Mouse (Mus musculus) neural tube, embryonic 13.5 days (tissue): ENCODE results near the gene H2al2a. TPM values are rescaled to one million over a fixed set of nuclear protein-coding genes. Genes with fewer than 3 reads are reported as not detected.
"Not testable (repeated sequence)": the region's sequence is repeated elsewhere in the genome, so short reads cannot be mapped to it uniquely, and the experiment has no call there.

Source experiments
- ATAC-seq: fragments of 200-750 bp; cut with Nextera tagmentation; 2 replicates; pipeline ENCODE4 v1.8.0; 2017; ENCODE audit warnings: low read depth, mild to moderate bottlenecking, moderate TSS enrichment, moderate library complexity
- H3K27ac ChIP-seq: fragments of 300-500 bp; sonication (generic); replicated peaks from 2 replicates; pipeline ENCODE4 v1.5.1; 2015; ENCODE audit warnings: moderate library complexity, mild to moderate bottlenecking, inconsistent platforms
- H3K27me3 ChIP-seq: fragments of 300-500 bp; sonication (generic); 2 replicates; pipeline ENCODE4 v1.6.1; 2015; ENCODE audit warnings: mild to moderate bottlenecking, inconsistent platforms
- H3K36me3 ChIP-seq: fragments of 300-500 bp; sonication (generic); 2 replicates; pipeline ENCODE4 v1.6.1; 2015; ENCODE audit warnings: mild to moderate bottlenecking, inconsistent platforms
- H3K4me1 ChIP-seq: fragments of 300-500 bp; sonication (generic); replicated peaks from 2 replicates; pipeline ENCODE4 v1.6.1; 2015; ENCODE audit warnings: inconsistent platforms
- H3K4me2 ChIP-seq: fragments of 300-500 bp; sonication (generic); 2 replicates; pipeline ENCODE4 v1.6.1; 2015; ENCODE audit warnings: inconsistent platforms, mild to moderate bottlenecking, moderate library complexity
- H3K4me3 ChIP-seq: fragments of 300-500 bp; sonication (generic); 2 replicates; pipeline ENCODE4 v1.5.1; 2015; ENCODE audit warnings: mild to moderate bottlenecking, inconsistent platforms
- H3K9ac ChIP-seq: fragments of 300-500 bp; sonication (generic); 2 replicates; pipeline ENCODE4 v1.6.1; 2015; ENCODE audit warnings: moderate library complexity, mild to moderate bottlenecking, inconsistent platforms
- H3K9me3 ChIP-seq: fragments of 300-500 bp; sonication (generic); 2 replicates; pipeline ENCODE4 v1.6.1; 2016; ENCODE audit warnings: inconsistent platforms
- WGBS: fragments of 180-500 bp; shearing (Covaris S2); methylation state at CpG from one replicate; pipeline ENCODE4 v1.1.7; 2015; 5-methylcytosine and 5-hydroxymethylcytosine counted together
- polyA plus RNA-seq: library from polyadenylated mRNA; unstranded; fragments of >200 nt; fragmentation: Nextera tagmentation; extraction: Ambion mirVana; gene quantifications from 2 replicates; pipeline ENCODE4 v1.2.1, GENCODE M21; 2015

Gene H2al2a
- polyA plus RNA-seq, 1 experiment from 2014 or later, result not detected

DNA sequence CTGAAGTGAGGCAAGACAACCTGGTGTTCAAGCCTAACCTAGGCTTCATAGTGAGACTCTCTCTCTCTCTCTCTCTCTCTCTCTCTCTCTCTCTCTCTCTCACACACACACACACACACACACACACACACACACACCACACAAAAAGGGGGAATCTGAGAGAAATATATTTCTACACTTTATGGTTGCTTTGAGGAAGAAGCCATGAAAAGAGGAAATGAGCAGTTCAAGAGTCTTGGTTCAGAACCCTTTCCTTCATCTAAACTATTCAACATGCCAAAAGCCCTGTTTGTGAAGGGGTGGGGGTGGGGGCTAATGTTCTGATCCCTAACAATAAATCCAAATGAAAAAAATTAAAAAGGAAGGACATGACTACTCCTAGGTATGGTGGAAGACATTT is 7.2 kb downstream of the H2al2a start:
- H3K36me3 ChIP-seq, result no peaks in the 10 kb centered on the region
- no peak overlapping the region for H3K4me3 ChIP-seq
- no peak overlapping the region for H3K4me2 ChIP-seq
- H3K4me1 ChIP-seq, result no peaks in the 10 kb centered on the region
- no peaks in the 10 kb centered on the region; the same call in 1 of the 2 replicates for H3K9me3 ChIP-seq
- H3K9ac ChIP-seq, result no peak overlapping the region
- no peaks in the 10 kb centered on the region for H3K27me3 ChIP-seq
- no peak overlapping the region for H3K27ac ChIP-seq
- ATAC-seq, result no peak

DNA sequence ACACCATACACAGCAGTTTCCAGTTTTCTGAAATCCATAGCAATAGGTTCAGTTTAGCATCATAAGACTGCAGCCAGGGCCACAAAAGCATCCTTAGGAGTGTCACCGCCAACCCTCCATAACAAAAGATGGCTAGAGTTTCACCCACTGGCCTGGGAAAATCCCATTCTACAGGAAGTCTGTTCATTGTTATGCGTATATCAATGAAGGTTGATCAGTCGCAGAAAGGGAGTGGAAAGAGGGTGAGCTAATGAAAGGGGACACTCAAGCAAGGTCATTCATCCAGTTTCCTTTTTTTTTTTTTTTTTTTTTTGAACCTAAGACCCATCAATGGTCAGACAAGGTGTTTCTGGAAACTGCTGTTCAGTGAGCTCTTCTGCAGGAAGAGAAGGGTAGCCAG is 7.6 kb downstream of the H2al2a start:
- H3K4me3 ChIP-seq, result no peak overlapping the region
- no peaks in the 10 kb centered on the region; the same call in 1 of the 2 replicates for H3K9me3 ChIP-seq
- no peak overlapping the region for H3K4me2 ChIP-seq
- no peak for ATAC-seq
- H3K27ac ChIP-seq, result no peak overlapping the region
- 64% methylated on average over 3 of the region's 3 CpGs for WGBS
- H3K36me3 ChIP-seq, result no peaks in the 10 kb centered on the region
- no peaks in the 10 kb centered on the region for H3K27me3 ChIP-seq
- H3K9ac ChIP-seq, result no peak overlapping the region
- no peaks in the 10 kb centered on the region for H3K4me1 ChIP-seq

DNA sequence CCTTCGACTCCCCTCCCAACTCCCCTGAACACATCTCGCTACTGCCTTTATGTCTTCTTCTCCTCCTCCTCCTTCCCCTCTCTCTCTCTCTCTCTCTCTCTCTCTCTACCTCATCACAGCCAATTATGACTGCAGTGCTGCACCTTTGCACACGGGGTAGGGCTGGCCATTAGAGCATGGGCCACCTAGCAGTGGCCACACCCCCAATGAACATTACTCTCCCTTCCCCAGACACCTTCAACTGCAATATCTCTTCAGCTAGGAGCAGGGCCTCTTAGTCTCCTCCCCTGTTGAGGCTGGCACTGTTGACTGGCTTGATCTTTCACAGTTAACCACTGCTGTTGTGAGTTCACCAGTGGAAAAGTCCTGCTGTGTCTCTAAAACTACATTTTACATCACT is 10.1 kb downstream of the H2al2a start:
- Histone ChIP-seq H3K9me3 (no peaks in the 10 kb centered on the region; the same call in 1 of the 2 replicates), H3K4me2 (no peak overlapping the region), H3K4me1 (no peaks in the 10 kb centered on the region), H3K27me3 (no peaks in the 10 kb centered on the region), H3K9ac (no peak overlapping the region), H3K4me3 (no peak overlapping the region), H3K27ac (no peak overlapping the region), H3K36me3 (no peaks in the 10 kb centered on the region)
- 87% methylated on average over 3 of the region's 3 CpGs for WGBS
- no peak for ATAC-seq

DNA sequence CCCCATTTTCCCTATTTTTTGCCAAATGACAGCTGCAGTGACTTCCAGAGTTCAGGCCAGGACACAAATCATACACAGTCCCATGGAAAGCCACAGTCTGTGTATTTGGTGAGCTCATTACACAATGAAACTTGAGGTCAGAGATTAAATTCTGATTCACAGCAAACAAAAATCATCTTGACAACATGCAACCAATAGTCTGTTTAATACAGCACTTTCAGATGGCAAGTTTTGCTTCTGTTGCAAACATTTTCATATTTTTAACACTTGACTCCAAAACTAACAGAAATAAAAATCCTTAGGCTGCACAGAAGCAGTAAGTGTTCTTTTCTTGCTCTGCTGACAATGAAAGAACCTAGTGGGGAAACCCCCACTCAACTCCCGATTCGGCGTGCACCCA is 12.0 kb downstream of the H2al2a start:
- Histone ChIP-seq H3K36me3 (no peaks in the 10 kb centered on the region), H3K4me3 (no peak overlapping the region), H3K9ac (no peak overlapping the region), H3K27ac (no peak overlapping the region), H3K4me2 (no peak overlapping the region), H3K4me1 (no peaks in the 10 kb centered on the region), H3K27me3 (no peaks in the 10 kb centered on the region), H3K9me3 (no peaks in the 10 kb centered on the region; the same call in 1 of the 2 replicates)
- no peak for ATAC-seq
- WGBS, result 94% methylated on average over 3 of the region's 3 CpGs

DNA sequence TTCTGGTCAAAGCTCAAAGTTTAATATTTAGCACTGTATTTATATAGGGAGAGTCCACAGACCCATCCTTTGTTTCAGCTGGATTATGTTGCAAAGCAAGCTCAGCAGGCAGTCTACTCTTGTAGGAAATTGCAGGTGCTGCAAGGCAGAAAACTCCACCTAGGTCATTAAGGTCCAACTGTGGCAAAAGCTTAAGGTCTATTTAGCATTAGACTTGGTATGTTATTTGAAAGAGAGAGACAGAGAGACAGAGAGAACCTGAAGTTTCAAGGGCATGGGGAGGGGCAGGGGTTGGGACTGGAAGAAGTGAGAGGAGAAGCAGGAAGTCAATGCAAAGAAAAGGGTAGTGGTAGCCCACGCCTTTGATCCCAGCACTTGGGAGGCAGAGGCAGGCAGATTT is 14.0 kb downstream of the H2al2a start:
- Histone ChIP-seq H3K4me1 (no peaks in the 10 kb centered on the region), H3K9ac (no peak overlapping the region), H3K27me3 (no peaks in the 10 kb centered on the region), H3K27ac (no peak overlapping the region), H3K9me3 (no peaks in the 10 kb centered on the region; the same call in 1 of the 2 replicates), H3K4me2 (no peak overlapping the region), H3K4me3 (no peak overlapping the region), H3K36me3 (no peaks in the 10 kb centered on the region)
- 93% methylated on average over 1 of the region's 1 CpGs for WGBS
- no peak for ATAC-seq

DNA sequence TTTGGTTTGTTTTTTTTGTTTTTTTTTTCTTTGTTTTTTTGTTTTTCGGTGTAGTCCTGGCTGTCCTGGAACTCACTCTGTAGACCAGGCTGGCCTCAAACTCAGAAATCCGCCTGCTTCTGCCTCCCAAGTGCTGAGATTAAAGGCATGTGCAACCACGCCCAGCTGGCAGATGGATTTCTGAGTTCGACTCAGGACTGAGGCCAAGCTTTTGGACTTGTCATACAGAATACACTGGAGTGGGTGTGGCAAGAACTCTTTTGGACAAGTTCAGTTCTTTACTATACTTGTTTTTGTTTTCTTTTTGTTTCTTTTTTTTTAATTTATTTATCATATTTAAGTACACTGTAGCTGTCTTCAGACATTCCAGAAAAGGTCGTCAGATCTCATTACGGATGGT is 18.1 kb downstream of the H2al2a start:
- no peak overlapping the region for H3K27ac ChIP-seq
- no peaks in the 10 kb centered on the region for H3K9me3 ChIP-seq
- no peak overlapping the region for H3K4me2 ChIP-seq
- H3K4me1 ChIP-seq, result no peaks in the 10 kb centered on the region
- WGBS, result 95% methylated on average over 6 of the region's 6 CpGs
- no peak for ATAC-seq
- no peaks in the 10 kb centered on the region for H3K27me3 ChIP-seq
- H3K36me3 ChIP-seq, result no peaks in the 10 kb centered on the region
- no peak overlapping the region for H3K4me3 ChIP-seq
- H3K9ac ChIP-seq, result no peak overlapping the region

DNA sequence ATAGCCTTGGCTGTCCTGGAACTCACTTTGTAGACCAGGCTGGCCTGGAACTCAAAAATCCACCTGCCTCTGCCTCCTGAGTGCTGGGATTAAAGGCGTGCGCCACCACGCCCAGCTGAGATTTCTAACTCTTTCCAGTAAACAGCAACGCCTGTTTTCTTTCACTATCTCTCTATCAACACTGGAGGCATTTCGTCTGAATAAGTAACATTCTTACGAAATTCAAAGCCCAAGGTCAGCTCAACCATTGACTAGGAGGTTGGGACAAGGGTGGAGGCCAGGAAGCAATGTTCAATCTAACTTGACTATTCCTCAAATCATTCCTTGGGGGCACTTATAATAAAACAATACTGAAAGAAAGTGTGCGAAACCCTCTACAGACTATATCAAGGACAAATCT is 18.5 kb downstream of the H2al2a start:
- WGBS, result 91% methylated on average over 7 of the region's 7 CpGs

DNA sequence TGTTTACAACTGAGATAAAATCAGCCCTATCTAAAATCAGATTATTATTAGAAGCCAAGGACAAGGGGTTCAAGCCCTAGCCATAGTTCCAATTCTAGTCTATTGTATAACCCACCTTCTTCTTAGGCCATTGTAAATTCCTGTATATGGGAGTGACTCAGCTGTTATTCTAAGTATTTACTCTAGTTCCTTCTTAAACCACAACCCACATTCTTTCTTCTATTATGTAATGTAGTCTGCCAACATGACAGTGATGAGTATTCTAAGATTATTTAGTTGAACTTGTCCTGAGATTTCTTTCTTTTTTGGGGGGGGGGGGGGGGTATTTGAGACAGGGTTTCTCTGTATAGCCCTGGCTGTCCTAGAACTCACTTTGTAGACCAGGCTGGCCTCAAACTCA is 19.1 kb downstream of the H2al2a start:
- H3K27ac ChIP-seq, H3K27me3 ChIP-seq, H3K4me1 ChIP-seq, H3K36me3 ChIP-seq, H3K4me3 ChIP-seq, H3K9ac ChIP-seq, H3K4me2 ChIP-seq, ATAC-seq, H3K9me3 ChIP-seq: not testable (repeated sequence)

More for the DNA sequence above, 18.5 kb downstream of the H2al2a start:
- not testable (repeated sequence) for H3K4me2 ChIP-seq, H3K27me3 ChIP-seq, H3K4me3 ChIP-seq, H3K9ac ChIP-seq, H3K36me3 ChIP-seq, ATAC-seq, H3K4me1 ChIP-seq, H3K27ac ChIP-seq, H3K9me3 ChIP-seq

DNA sequence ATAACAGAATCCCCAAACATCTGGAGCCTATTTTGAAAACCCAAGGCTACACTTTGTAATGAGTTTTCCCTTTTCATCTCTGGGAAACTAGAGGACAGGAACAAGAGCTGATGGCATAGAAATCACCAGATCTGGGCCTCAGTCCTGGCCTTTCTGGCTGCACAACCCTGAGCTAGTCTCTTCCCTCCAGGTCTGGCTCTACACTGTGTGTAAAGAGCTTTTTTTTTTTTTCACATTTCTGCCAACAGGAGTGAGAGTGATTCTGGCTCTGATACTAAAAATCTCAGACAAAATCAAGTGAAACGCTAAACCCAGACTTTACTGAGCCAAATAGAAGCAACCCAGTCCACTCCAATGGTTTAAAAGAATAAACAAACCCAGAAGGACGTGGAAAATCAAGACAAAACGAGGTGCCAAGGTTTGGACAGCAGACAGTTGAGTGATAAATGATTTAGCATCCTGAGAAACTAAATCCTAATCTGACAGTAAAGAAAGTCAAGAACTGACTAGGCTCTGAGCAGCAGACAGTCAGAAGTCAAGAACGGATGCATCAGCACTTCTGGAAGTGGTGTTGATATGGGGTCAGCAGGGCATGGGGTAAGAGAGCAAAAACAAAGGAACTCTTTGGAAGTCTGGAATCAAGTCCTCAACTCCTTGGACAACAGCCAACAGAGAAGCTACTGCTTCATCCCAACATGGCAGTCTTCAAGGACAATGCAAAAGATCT is 21.0 kb downstream of the H2al2a start:
- H3K9me3 ChIP-seq, result no peaks in the 10 kb centered on the region
- WGBS, result 76% methylated on average over 4 of the region's 4 CpGs

DNA sequence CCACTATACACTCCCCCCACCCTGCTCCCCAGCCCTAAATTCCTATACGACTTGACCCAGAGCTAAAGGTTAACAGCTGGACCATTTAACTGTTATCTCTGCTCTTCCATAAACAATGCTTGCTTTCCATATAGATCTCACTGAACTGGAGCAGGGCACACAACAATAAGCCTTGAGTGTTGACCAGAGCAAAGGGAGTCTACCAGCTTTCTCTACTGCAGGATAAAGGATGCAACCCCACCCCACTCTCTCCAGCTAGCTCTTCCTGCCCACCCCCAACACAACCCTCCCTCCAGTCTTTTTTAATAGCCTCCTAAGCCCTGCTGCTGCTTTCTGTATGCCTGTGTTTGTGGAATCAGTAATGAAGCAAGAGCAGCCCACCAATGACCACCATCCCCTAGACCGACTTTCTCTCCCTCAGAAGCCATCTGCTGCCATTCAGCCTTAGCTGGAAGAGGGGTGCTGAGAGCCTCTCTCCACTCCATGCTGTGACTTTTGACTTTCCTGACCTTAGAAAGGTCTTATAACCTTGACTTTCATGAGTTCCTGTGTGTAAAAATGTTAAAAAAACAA is 22.8 kb downstream of the H2al2a start:
- H3K27ac ChIP-seq, result no peak overlapping the region
- ATAC-seq, result no peak
- H3K4me2 ChIP-seq, result no peak overlapping the region
- WGBS, result 33% methylated on average over 2 of the region's 2 CpGs
- H3K4me3 ChIP-seq, result no peak overlapping the region
- no peaks in the 10 kb centered on the region for H3K9me3 ChIP-seq
- 0 out of 2 replicates have a peak, but pooled peaks cover 3% of the 10 kb centered on the region for H3K4me1 ChIP-seq
- no peak overlapping the region for H3K9ac ChIP-seq
- no peaks in the 10 kb centered on the region for H3K27me3 ChIP-seq
- no peaks in the 10 kb centered on the region for H3K36me3 ChIP-seq

More for the DNA sequence above, 21.0 kb downstream of the H2al2a start:
- ATAC-seq, result no peak
- Histone ChIP-seq H3K27ac (no peak overlapping the region), H3K4me3 (no peak overlapping the region), H3K4me1 (no peaks in the 10 kb centered on the region), H3K9ac (no peak overlapping the region), H3K36me3 (no peaks in the 10 kb centered on the region), H3K27me3 (no peaks in the 10 kb centered on the region), H3K4me2 (no peak overlapping the region)

DNA sequence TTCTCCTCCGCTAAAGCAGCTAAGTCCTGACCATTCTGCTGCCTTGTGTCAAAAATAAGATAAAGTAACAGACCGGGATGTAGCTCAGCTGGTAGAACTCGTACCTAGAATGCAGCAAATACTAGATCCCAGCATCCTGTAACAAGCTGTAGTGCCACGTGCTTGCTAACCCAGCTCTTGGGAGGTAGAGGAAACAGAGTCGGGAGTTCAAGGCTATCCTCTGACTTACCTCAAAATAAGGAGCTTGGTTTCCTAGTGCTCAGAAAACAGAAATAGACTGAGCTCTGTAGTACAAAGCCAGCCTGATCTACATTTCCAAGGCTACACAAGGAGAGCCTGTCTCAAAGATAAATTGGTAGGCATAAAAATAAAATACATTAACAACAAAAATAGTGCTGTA is 23.5 kb downstream of the H2al2a start:
- H3K36me3 ChIP-seq, result no peaks in the 10 kb centered on the region
- no peaks in the 10 kb centered on the region for H3K27me3 ChIP-seq
- no peak for ATAC-seq
- H3K9me3 ChIP-seq, result no peaks in the 10 kb centered on the region
- no peak overlapping the region for H3K4me2 ChIP-seq
- H3K4me1 ChIP-seq, result 0 out of 2 replicates have a peak, but pooled peaks cover 3% of the 10 kb centered on the region
- H3K9ac ChIP-seq, result no peak overlapping the region
- 86% methylated on average over 5 of the region's 5 CpGs for WGBS
- H3K27ac ChIP-seq, result no peak overlapping the region
- no peak overlapping the region for H3K4me3 ChIP-seq

DNA sequence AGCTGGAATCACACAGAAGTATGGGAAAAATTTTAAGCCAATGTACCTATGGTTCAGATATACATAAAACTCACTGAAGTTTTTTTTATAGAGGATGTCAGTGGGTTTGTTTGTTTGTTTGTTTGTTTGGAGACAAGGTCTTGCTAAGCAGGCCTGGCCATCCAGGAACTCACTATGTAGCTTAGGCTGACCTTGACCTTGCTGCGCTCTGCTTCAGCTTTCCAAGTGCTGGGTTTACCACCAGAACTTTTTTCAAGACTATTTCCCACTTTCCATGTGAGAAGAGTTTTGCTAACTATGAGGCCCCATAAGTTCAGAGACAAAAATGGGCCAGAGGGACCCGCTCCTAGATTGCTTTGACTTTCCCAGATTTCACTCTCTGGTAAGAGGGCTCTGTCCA is 23.9 kb downstream of the H2al2a start:
- no peak overlapping the region for H3K27ac ChIP-seq
- no peak overlapping the region for H3K4me3 ChIP-seq
- no peak for ATAC-seq
- no peak overlapping the region for H3K4me2 ChIP-seq
- H3K36me3 ChIP-seq, result no peaks in the 10 kb centered on the region
- no peaks in the 10 kb centered on the region for H3K9me3 ChIP-seq
- H3K4me1 ChIP-seq, result 0 out of 2 replicates have a peak, but pooled peaks cover 3% of the 10 kb centered on the region
- no peak overlapping the region for H3K9ac ChIP-seq
- H3K27me3 ChIP-seq, result no peaks in the 10 kb centered on the region
- WGBS, result 97% methylated on average over 2 of the region's 2 CpGs

DNA sequence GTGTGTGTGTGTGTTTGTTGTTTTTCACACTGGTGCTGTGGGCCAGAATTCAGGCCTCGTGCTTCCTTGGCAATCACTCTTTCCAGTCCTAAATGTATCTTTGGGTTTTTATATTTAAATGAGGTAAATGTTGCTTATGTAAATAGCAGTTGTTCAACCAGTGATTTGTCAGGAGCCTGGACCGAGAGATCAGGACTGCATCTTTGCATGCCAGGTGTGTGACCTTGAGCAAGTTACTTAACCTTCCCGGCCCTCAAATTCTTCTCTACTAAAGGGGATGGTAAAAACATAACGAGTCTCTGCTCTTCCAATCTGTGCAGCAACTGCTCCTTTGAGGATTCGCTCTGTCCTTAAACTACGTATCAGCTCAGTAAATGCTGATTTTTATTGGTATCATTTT is 25.4 kb downstream of the H2al2a start:
- ATAC-seq, result no peak
- Histone ChIP-seq H3K9ac (no peak overlapping the region), H3K4me3 (no peak overlapping the region), H3K4me1 (0 out of 2 replicates have a peak, but pooled peaks cover 3% of the 10 kb centered on the region), H3K9me3 (no peaks in the 10 kb centered on the region), H3K36me3 (no peaks in the 10 kb centered on the region), H3K27me3 (no peaks in the 10 kb centered on the region), H3K27ac (no peak overlapping the region), H3K4me2 (no peak overlapping the region)
- WGBS, result 57% methylated on average over 6 of the region's 6 CpGs
